Mouse (Mus musculus) ES-Bruce4 (cell line): Measurements from ENCODE around the gene Terb1. TPM values are rescaled to one million over a fixed set of nuclear protein-coding genes. Genes with fewer than 3 reads are reported as not detected.

ENCODE experiments used
- H3K27ac ChIP-seq: 2 replicates; pipeline ENCODE4 v1.5.1; 2012; ENCODE audit warnings: low read length, inconsistent platforms; ENCODE audit not compliant: insufficient read depth
- H3K27me3 ChIP-seq: 2 replicates; pipeline ENCODE4 v1.6.1; 2012; ENCODE audit warnings: mild to moderate bottlenecking, low read length, inconsistent platforms; ENCODE audit not compliant: control insufficient read depth, poor library complexity, insufficient read depth, severe bottlenecking
- H3K36me3 ChIP-seq: 2 replicates; pipeline ENCODE4 v1.6.1; 2012; ENCODE audit warnings: inconsistent platforms, mild to moderate bottlenecking, low read length, moderate library complexity; ENCODE audit not compliant: control insufficient read depth, poor library complexity, insufficient read depth, severe bottlenecking
- H3K4me1 ChIP-seq: one replicate; pipeline ENCODE4 v1.8.1; 2011; ENCODE audit warnings: low read length; ENCODE audit not compliant: control insufficient read depth, insufficient read depth
- H3K4me3 ChIP-seq: 2 replicates; pipeline ENCODE4 v1.5.1; 2011; ENCODE audit warnings: low read depth, mild to moderate bottlenecking, low read length
- H3K9ac ChIP-seq: 2 replicates; pipeline ENCODE4 v1.6.1; 2012; ENCODE audit warnings: low read depth, mild to moderate bottlenecking, inconsistent platforms; ENCODE audit not compliant: poor library complexity, severe bottlenecking
- H3K9me3 ChIP-seq: replicated peaks from 2 replicates; pipeline ENCODE4 v1.6.1; 2012; ENCODE audit warnings: mild to moderate bottlenecking, low read length, inconsistent platforms; ENCODE audit not compliant: control insufficient read depth, poor library complexity, insufficient read depth, severe bottlenecking
- CTCF ChIP-seq: IDR thresholded peaks from one replicate; pipeline ENCODE4 v1.8.1; 2011; ENCODE audit warnings: low read depth, low read length
- EP300 ChIP-seq: IDR thresholded peaks from 2 replicates; pipeline ENCODE4 v1.6.1; 2011; ENCODE audit warnings: low read depth, low read length; ENCODE audit not compliant: insufficient read depth
- POLR2A ChIP-seq: IDR thresholded peaks from one replicate; pipeline ENCODE4 v1.8.1; 2011; ENCODE audit warnings: low read length; ENCODE audit not compliant: insufficient read depth
- polyA plus RNA-seq: library from polyadenylated mRNA; stranded (reverse); fragments of >200 nt; gene quantifications from 2 replicates; pipeline ENCODE4 v1.2.4, GENCODE M21; 2011; ENCODE audit warnings: low read depth; ENCODE audit not compliant: missing spikeins, insufficient read depth, insufficient read length

Gene Terb1
- polyA plus RNA-seq, 1 experiment: 1.5 TPM

- H3K27me3 ChIP-seq: peaks cover 1% of the 10 kb centered on the region; the same call in 1 of the 2 replicates
- no peaks in the 10 kb centered on the region for H3K4me1 ChIP-seq
- H3K4me3 ChIP-seq: no peak overlapping the region
- H3K36me3 ChIP-seq: no peaks in the 10 kb centered on the region
- TF ChIP-seq EP300 (no peak), POLR2A (no peak), CTCF (no peak)
- no peak overlapping the region for H3K9ac ChIP-seq
- H3K9me3 ChIP-seq: no peaks in the 10 kb centered on the region
- H3K27ac ChIP-seq: no peak overlapping the region
Observed at GRCm38 (mm10) chr8:104479091-104479490, 30.6 kb downstream of the Terb1 start.

- H3K36me3 ChIP-seq: no peaks in the 10 kb centered on the region
- no peak overlapping the region for H3K9ac ChIP-seq
- H3K4me3 ChIP-seq: no peak overlapping the region
- H3K9me3 ChIP-seq: no peaks in the 10 kb centered on the region
- TF ChIP-seq CTCF (no peak), EP300 (no peak), POLR2A (no peak)
- H3K27ac ChIP-seq: no peak overlapping the region
- no peaks in the 10 kb centered on the region for H3K4me1 ChIP-seq
- no peaks in the 10 kb centered on the region for H3K27me3 ChIP-seq
Observed at GRCm38 (mm10) chr8:104472465-104472864, 37.2 kb downstream of the Terb1 start.

- TF ChIP-seq POLR2A (no peak), CTCF (no peak), EP300 (no peak)
- no peaks in the 10 kb centered on the region for H3K27me3 ChIP-seq
- H3K9me3 ChIP-seq: no peaks in the 10 kb centered on the region
- H3K36me3 ChIP-seq: no peaks in the 10 kb centered on the region
- H3K27ac ChIP-seq: no peak overlapping the region
- H3K9ac ChIP-seq: no peak overlapping the region
- H3K4me3 ChIP-seq: no peak overlapping the region
- no peaks in the 10 kb centered on the region for H3K4me1 ChIP-seq
Observed at GRCm38 (mm10) chr8:104467463-104467862, 42.2 kb downstream of the Terb1 start.

GRCm38 (mm10) chr8:104452177-104452576, 57.5 kb downstream of the Terb1 start:
- no peaks in the 10 kb centered on the region for H3K36me3 ChIP-seq
- TF ChIP-seq POLR2A: no peak
- TF ChIP-seq CTCF: no peak
- no peak for TF ChIP-seq EP300
- H3K27me3 ChIP-seq: no peaks in the 10 kb centered on the region
- no peak overlapping the region for H3K4me3 ChIP-seq
- H3K4me1 ChIP-seq: no peaks in the 10 kb centered on the region
- no peaks in the 10 kb centered on the region for H3K9me3 ChIP-seq
- H3K9ac ChIP-seq: no peak overlapping the region
- H3K27ac ChIP-seq: no peak overlapping the region

- no peaks in the 10 kb centered on the region for H3K36me3 ChIP-seq
- no peaks in the 10 kb centered on the region for H3K9me3 ChIP-seq
- H3K4me1 ChIP-seq: no peaks in the 10 kb centered on the region
- TF ChIP-seq CTCF (no peak), EP300 (no peak), POLR2A (no peak)
- H3K27me3 ChIP-seq: no peaks in the 10 kb centered on the region
- no peak overlapping the region for H3K9ac ChIP-seq
- H3K4me3 ChIP-seq: no peak overlapping the region
- no peak overlapping the region for H3K27ac ChIP-seq
Observed at GRCm38 (mm10) chr8:104448796-104449195, 60.9 kb downstream of the Terb1 start.

- no peak overlapping the region for H3K9ac ChIP-seq
- TF ChIP-seq EP300: no peak
- no peak for TF ChIP-seq POLR2A
- no peak for TF ChIP-seq CTCF
- H3K36me3 ChIP-seq: peaks cover 2% of the 10 kb centered on the region; the same call in 1 of the 2 replicates
- no peak overlapping the region for H3K27ac ChIP-seq
- no peaks in the 10 kb centered on the region for H3K9me3 ChIP-seq
- H3K4me1 ChIP-seq: peaks cover 2% of the 10 kb centered on the region
- H3K4me3 ChIP-seq: no peak overlapping the region
- H3K27me3 ChIP-seq: no peaks in the 10 kb centered on the region
Observed at GRCm38 (mm10) chr8:104446016-104446415, 63.7 kb downstream of the Terb1 start.
